Mouse (Mus musculus) heart, embryonic 14.5 days (tissue): ENCODE results near the gene Nr3c2. TPM values are rescaled to one million over a fixed set of nuclear protein-coding genes. Genes with fewer than 3 reads are reported as not detected.

ENCODE experiments used
- ATAC-seq: fragments of 200-750 bp; cut with Nextera tagmentation; 2 replicates; pipeline ENCODE4 v1.8.0; 2017; ENCODE audit warnings: low read depth, moderate TSS enrichment; ENCODE audit not compliant: insufficient number of reproducible peaks, insufficient read depth, low FRiP score
- H3K27ac ChIP-seq, 2 experiments: fragments of 200-500 bp in 1 of 2; fragments of 300-500 bp in 1 of 2; sonication (generic) in 1 of 2; replicated peaks in 1 of 2; 2 replicates each; pipeline ENCODE4 v1.5.1; 2012 to 2014; ENCODE audit warnings: low read depth in 2 of 2, low read length in 2 of 2, control low read depth in 1 of 2, mild to moderate bottlenecking in 1 of 2, mixed read lengths in 1 of 2; ENCODE audit not compliant: control insufficient read depth in 1 of 2, insufficient read depth in 1 of 2
- H3K27me3 ChIP-seq: fragments of 300-500 bp; sonication (generic); 2 replicates; pipeline ENCODE4 v1.6.1; 2014; ENCODE audit warnings: mild to moderate bottlenecking, low read length, control low read depth; ENCODE audit not compliant: control insufficient read depth, insufficient read depth
- H3K36me3 ChIP-seq: fragments of 300-500 bp; sonication (generic); 2 replicates; pipeline ENCODE4 v1.6.1; 2014; ENCODE audit warnings: mild to moderate bottlenecking, control low read depth, low read length, mixed read lengths; ENCODE audit not compliant: control insufficient read depth, insufficient read depth
- H3K4me1 ChIP-seq, 2 experiments: fragments of 200-500 bp in 1 of 2; fragments of 300-500 bp in 1 of 2; sonication (generic) in 1 of 2; 2 replicates each; pipeline ENCODE4 v1.6.1; 2012 to 2014; ENCODE audit warnings: low read length in 2 of 2, control low read depth in 1 of 2, mixed read lengths in 1 of 2; ENCODE audit not compliant: control insufficient read depth in 2 of 2, insufficient read depth in 2 of 2
- H3K4me2 ChIP-seq: fragments of 300-500 bp; sonication (generic); 2 replicates; pipeline ENCODE4 v1.6.1; 2014; ENCODE audit warnings: mild to moderate bottlenecking, low read length
- H3K4me3 ChIP-seq, 2 experiments: fragments of 200-500 bp in 1 of 2; fragments of 300-500 bp in 1 of 2; sonication (generic) in 1 of 2; 2 replicates each; pipeline ENCODE4 v1.5.1; 2012 to 2014; ENCODE audit warnings: low read length in 2 of 2, mild to moderate bottlenecking in 2 of 2, control low read depth in 1 of 2, low read depth in 1 of 2, moderate library complexity in 1 of 2; ENCODE audit not compliant: control insufficient read depth in 1 of 2, insufficient read depth in 1 of 2
- H3K9ac ChIP-seq: fragments of 300-500 bp; sonication (generic); 2 replicates; pipeline ENCODE4 v1.6.1; 2014; ENCODE audit warnings: mild to moderate bottlenecking, low read length
- H3K9me3 ChIP-seq: fragments of 300-500 bp; sonication (generic); 2 replicates; pipeline ENCODE4 v1.6.1; 2016; ENCODE audit warnings: low read length, control low read depth; ENCODE audit not compliant: control insufficient read depth
- WGBS: fragments of 180-500 bp; shearing (Covaris S2); extraction: QIAGEN DNeasy Blood & Tissue Kit; methylation state at CpG from one replicate; pipeline ENCODE4 v1.1.7; 2014; 5-methylcytosine and 5-hydroxymethylcytosine counted together
- polyA plus RNA-seq: library from polyadenylated mRNA; unstranded; fragments of >200 nt; fragmentation: Nextera tagmentation; extraction: Ambion mirVana; gene quantifications from 2 replicates; pipeline ENCODE4 v1.2.1, GENCODE M21; 2014

Nr3c2 gene
- polyA plus RNA-seq, 1 experiment from 2014 or later, result 7.4 TPM

- no peaks in the 10 kb centered on the region for H3K27me3 ChIP-seq
- no peaks in the 10 kb centered on the region for H3K36me3 ChIP-seq
- no peak overlapping the region for H3K4me2 ChIP-seq
- peaks cover 3 to 4% of the 10 kb centered on the region in 2 experiments; a peak in 2 of 4 replicates for H3K4me1 ChIP-seq
- peaks cover 4% of the 10 kb centered on the region; the same call in 1 of the 2 replicates for H3K9me3 ChIP-seq
- no peak overlapping the region for H3K9ac ChIP-seq
- no peak for ATAC-seq
- 79% methylated on average over 3 of the region's 3 CpGs for WGBS
- no peak overlapping the region for H3K4me3 ChIP-seq
- H3K27ac ChIP-seq, result no peak overlapping the region
These were observed 112.7 kb downstream of the Nr3c2 start for GRCm38 (mm10) chr8:77011985-77012384.

GRCm38 (mm10) chr8:77012641-77013040 lies 113.4 kb downstream of the Nr3c2 start:
- H3K9ac ChIP-seq, result no peak overlapping the region
- peaks cover 3 to 4% of the 10 kb centered on the region in 2 experiments; a peak in 2 of 4 replicates for H3K4me1 ChIP-seq
- H3K36me3 ChIP-seq, result no peaks in the 10 kb centered on the region
- H3K27ac ChIP-seq, result no peak overlapping the region
- 72% methylated on average over 6 of the region's 6 CpGs for WGBS
- no peaks in the 10 kb centered on the region for H3K27me3 ChIP-seq
- no peak for ATAC-seq
- H3K4me3 ChIP-seq, result no peak overlapping the region
- peaks cover 4% of the 10 kb centered on the region; the same call in 1 of the 2 replicates for H3K9me3 ChIP-seq
- H3K4me2 ChIP-seq, result no peak overlapping the region

- Histone ChIP-seq H3K4me2 (no peak overlapping the region), H3K36me3 (no peaks in the 10 kb centered on the region), H3K27me3 (no peaks in the 10 kb centered on the region), H3K4me3 (no peak overlapping the region), H3K9me3 (peaks cover 4% of the 10 kb centered on the region; the same call in 1 of the 2 replicates), H3K4me1 (peaks cover 0 to 3% of the 10 kb centered on the region in 2 experiments; a peak in 1 of 4 replicates), H3K9ac (no peak overlapping the region), H3K27ac (no peak overlapping the region)
- no peak for ATAC-seq
- WGBS, result 92% methylated on average over 3 of the region's 3 CpGs
These were observed 117.5 kb downstream of the Nr3c2 start for GRCm38 (mm10) chr8:77016713-77017112.

GRCm38 (mm10) chr8:77023837-77024710 lies 124.8 kb downstream of the Nr3c2 start:
- Histone ChIP-seq H3K4me3 (no peak overlapping the region), H3K9ac (no peak overlapping the region), H3K4me1 (peaks cover 7 to 9% of the 10 kb centered on the region in 2 experiments), H3K27ac (no peak overlapping the region), H3K9me3 (peaks cover 5% of the 10 kb centered on the region; the same call in 1 of the 2 replicates), H3K4me2 (no peak overlapping the region), H3K36me3 (no peaks in the 10 kb centered on the region), H3K27me3 (no peaks in the 10 kb centered on the region)
- 45% methylated on average over 13 of the region's 13 CpGs for WGBS
- ATAC-seq, result no peak

GRCm38 (mm10) chr8:77031213-77031612 lies 132.0 kb downstream of the Nr3c2 start:
- no peak overlapping the region for H3K9ac ChIP-seq
- H3K36me3 ChIP-seq, result no peaks in the 10 kb centered on the region
- no peak overlapping the region for H3K4me3 ChIP-seq
- no peak overlapping the region for H3K4me2 ChIP-seq
- H3K9me3 ChIP-seq, result peaks cover 5% of the 10 kb centered on the region; the same call in 1 of the 2 replicates
- H3K27ac ChIP-seq, result no peak overlapping the region
- no peaks in the 10 kb centered on the region for H3K27me3 ChIP-seq
- no peak for ATAC-seq
- 88% methylated on average over 3 of the region's 3 CpGs for WGBS
- no peaks in the 10 kb centered on the region for H3K4me1 ChIP-seq

- no peak for ATAC-seq
These were observed 134.6 kb downstream of the Nr3c2 start for GRCm38 (mm10) chr8:77033706-77034464.

GRCm38 (mm10) chr8:77034465-77034829 lies 135.2 kb downstream of the Nr3c2 start:
- ATAC-seq, result no peak
- Histone ChIP-seq H3K27ac (no peak overlapping the region), H3K4me3 (no peak overlapping the region), H3K4me1 (no peaks in the 10 kb centered on the region), H3K9me3 (no peaks in the 10 kb centered on the region), H3K27me3 (no peaks in the 10 kb centered on the region), H3K36me3 (no peaks in the 10 kb centered on the region), H3K4me2 (no peak overlapping the region), H3K9ac (no peak overlapping the region)
- WGBS, result 94% methylated on average over 7 of the region's 7 CpGs

More at GRCm38 (mm10) chr8:77033706-77034464, 134.6 kb downstream of the Nr3c2 start:
- Histone ChIP-seq H3K4me3 (no peak overlapping the region), H3K4me1 (no peaks in the 10 kb centered on the region), H3K27ac (no peak overlapping the region), H3K27me3 (no peaks in the 10 kb centered on the region), H3K4me2 (no peak overlapping the region), H3K9me3 (no peaks in the 10 kb centered on the region), H3K36me3 (no peaks in the 10 kb centered on the region), H3K9ac (no peak overlapping the region)
- WGBS, result 63% methylated on average over 3 of the region's 3 CpGs
